Mouse (Mus musculus) neural tube, embryonic 10.5 days (tissue): Measurements from ENCODE around the gene Ankrd39.

Source experiments
- DNase-seq: peaks from one replicate; pipeline ENCODE4 v3.0.0-alpha.2; 2017; ENCODE audit warnings: low spot score; ENCODE audit errors: extremely low spot score

The Ankrd39 gene

GRCm38 (mm10) chr1:36572709-36573108, 25.5 kb upstream of the Ankrd39 start:
- DNase-seq, result no peak

GRCm38 (mm10) chr1:36572140-36572700, 25.0 kb upstream of the Ankrd39 start:
- no peak for DNase-seq

- no peak for DNase-seq
These were observed 24.4 kb upstream of the Ankrd39 start for GRCm38 (mm10) chr1:36571627-36572026.

GRCm38 (mm10) chr1:36570320-36570719, 23.1 kb upstream of the Ankrd39 start:
- DNase-seq, result no peak

GRCm38 (mm10) chr1:36569694-36570276, 22.5 kb upstream of the Ankrd39 start:
- no peak for DNase-seq

- no peak for DNase-seq
These were observed 21.5 kb upstream of the Ankrd39 start for GRCm38 (mm10) chr1:36568776-36569175.

- no peak for DNase-seq
These were observed 20.8 kb upstream of the Ankrd39 start for GRCm38 (mm10) chr1:36567818-36568603.

- no peak for DNase-seq
These were observed 19.2 kb upstream of the Ankrd39 start for GRCm38 (mm10) chr1:36566425-36566824.

- no peak for DNase-seq
These were observed 16.9 kb upstream of the Ankrd39 start for GRCm38 (mm10) chr1:36564101-36564500.

- DNase-seq, result no peak
These were observed 16.4 kb upstream of the Ankrd39 start for GRCm38 (mm10) chr1:36563632-36564031.

- DNase-seq, result no peak
These were observed 16.0 kb upstream of the Ankrd39 start for GRCm38 (mm10) chr1:36563197-36563596.

- DNase-seq, result no peak
These were observed 15.1 kb upstream of the Ankrd39 start for GRCm38 (mm10) chr1:36562388-36562787.

- no peak for DNase-seq
These were observed 13.7 kb upstream of the Ankrd39 start for GRCm38 (mm10) chr1:36560903-36561302.

- DNase-seq, result no peak
These were observed 12.6 kb upstream of the Ankrd39 start for GRCm38 (mm10) chr1:36559888-36560287.

GRCm38 (mm10) chr1:36559256-36559655, 12.0 kb upstream of the Ankrd39 start:
- no peak for DNase-seq

GRCm38 (mm10) chr1:36558031-36558993, 11.1 kb upstream of the Ankrd39 start, which contains the start of gene Sema4c:
Sema4c (minus strand) TSS chr1:36558349.
- DNase-seq, result peak; percentile 84

- DNase-seq, result peak; percentile 88
These were observed 10.3 kb upstream of the Ankrd39 start for GRCm38 (mm10) chr1:36557457-36558011.

- peak; percentile 97 for DNase-seq
These were observed 9.6 kb upstream of the Ankrd39 start for GRCm38 (mm10) chr1:36556553-36557456.

GRCm38 (mm10) chr1:36555798-36556395, 8.7 kb upstream of the Ankrd39 start:
- DNase-seq, result no peak
